Mouse (Mus musculus) granulocyte monocyte progenitor cell, adult 5-6 weeks (primary cell): ENCODE measurements around the gene Cd164. TPM values are rescaled to one million over a fixed set of nuclear protein-coding genes. Genes with fewer than 3 reads are reported as not detected.
A peak's percentile ranks its signal among the peaks of the same experiment; 100 is the strongest.

Source experiments
- ATAC-seq: replicated peaks from 2 replicates; pipeline ENCODE4 v1.8.0; 2016; ENCODE audit warnings: mild to moderate bottlenecking, moderate TSS enrichment, inconsistent platforms; ENCODE audit not compliant: poor library complexity, severe bottlenecking
- total RNA-seq, 2 experiments: library from RNA; stranded (forward) in 1 of 2; stranded (reverse) in 1 of 2; fragments of 200-712, 200-1000 nt in 1 of 2; fragments of >200 nt in 1 of 2; fragmentation: Nextera tagmentation in 1 of 2; gene quantifications; 2 replicates each; pipeline ENCODE4 v1.2.3; 2014 to 2017

Cd164 gene
- total RNA-seq, 2 experiments from 2014 or later = 140 to 206 TPM

- ATAC-seq = no peak
These were observed 28.7 kb upstream of the Cd164 start for GRCm38 (mm10) chr10:41490518-41490873.

- no peak for ATAC-seq
These were observed 28.1 kb upstream of the Cd164 start for GRCm38 (mm10) chr10:41491111-41491510.

GRCm38 (mm10) chr10:41500941-41501340 lies 18.3 kb upstream of the Cd164 start:
- ATAC-seq = no peak

DNA sequence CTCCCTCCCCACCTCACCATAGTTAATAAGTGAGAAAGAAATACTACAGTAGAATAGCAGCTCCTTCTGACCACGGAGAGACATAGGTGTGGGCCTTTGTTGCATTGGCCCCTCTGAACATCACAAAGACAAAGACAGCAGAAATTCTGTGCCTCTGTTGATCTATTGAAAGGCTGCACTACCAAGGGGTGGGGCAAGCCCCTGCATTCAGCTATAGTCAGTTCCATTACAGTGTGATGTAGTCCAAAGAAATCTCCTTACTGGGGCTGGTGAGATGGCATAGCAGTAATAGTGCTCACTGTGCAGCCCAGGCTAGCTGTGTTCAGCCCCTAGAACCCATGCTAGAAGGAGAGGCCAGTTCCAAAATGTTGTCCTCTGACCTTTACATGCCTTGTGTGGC lies 14.2 kb upstream of the Cd164 start:
- ATAC-seq = no peak

GRCm38 (mm10) chr10:41505446-41505845 lies 13.8 kb upstream of the Cd164 start:
- peak; percentile 69; the same call in 1 of the 2 replicates for ATAC-seq

- ATAC-seq = peak; percentile 66
These were observed 10.1 kb upstream of the Cd164 start for GRCm38 (mm10) chr10:41509160-41509559.

DNA sequence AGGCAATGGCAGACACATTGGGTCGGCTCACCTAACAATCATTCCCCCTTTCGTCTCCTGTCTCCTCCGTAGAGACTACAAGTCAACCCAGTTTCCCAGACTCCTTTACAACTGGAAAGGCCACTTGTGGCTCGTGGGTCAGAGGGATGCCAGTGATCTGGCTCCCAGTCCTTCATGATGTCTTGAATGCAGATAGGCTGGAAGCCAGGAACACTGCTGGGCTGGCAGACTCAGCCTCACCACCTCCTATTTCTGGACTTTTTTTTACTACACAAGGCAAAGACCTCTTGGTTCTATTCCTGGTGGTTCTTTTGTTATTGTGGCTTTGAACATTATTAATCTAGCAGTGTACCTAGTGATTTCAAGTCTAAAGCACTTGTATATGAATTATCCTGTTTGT lies 4.9 kb upstream of the Cd164 start:
- no peak for ATAC-seq

- ATAC-seq = no peak
These were observed 4.3 kb upstream of the Cd164 start for GRCm38 (mm10) chr10:41514921-41515320.

DNA sequence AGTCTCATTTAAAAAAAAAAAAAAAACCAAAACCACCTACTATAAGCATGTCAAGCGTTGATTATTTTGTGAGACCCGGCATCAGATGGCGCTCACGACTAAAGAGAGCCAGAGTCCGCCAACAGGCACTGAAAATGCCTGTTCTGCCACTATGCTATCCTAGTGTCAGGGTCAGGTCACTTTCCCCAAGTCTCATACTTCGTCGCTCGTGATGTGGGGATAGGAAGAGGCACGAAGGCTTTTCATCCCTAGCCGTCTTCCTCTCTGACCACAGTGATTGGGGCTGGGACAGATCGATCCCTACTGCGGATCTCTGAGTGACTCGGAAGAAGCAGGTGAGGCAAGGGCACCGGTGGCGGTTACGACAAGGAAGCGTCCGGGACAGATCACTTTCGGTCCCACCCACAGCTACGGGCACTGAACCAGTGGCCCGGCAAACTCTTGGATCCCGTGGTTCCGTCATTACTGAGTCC lies 670 bp upstream of the Cd164 start:
- ATAC-seq = peak; percentile 38

DNA sequence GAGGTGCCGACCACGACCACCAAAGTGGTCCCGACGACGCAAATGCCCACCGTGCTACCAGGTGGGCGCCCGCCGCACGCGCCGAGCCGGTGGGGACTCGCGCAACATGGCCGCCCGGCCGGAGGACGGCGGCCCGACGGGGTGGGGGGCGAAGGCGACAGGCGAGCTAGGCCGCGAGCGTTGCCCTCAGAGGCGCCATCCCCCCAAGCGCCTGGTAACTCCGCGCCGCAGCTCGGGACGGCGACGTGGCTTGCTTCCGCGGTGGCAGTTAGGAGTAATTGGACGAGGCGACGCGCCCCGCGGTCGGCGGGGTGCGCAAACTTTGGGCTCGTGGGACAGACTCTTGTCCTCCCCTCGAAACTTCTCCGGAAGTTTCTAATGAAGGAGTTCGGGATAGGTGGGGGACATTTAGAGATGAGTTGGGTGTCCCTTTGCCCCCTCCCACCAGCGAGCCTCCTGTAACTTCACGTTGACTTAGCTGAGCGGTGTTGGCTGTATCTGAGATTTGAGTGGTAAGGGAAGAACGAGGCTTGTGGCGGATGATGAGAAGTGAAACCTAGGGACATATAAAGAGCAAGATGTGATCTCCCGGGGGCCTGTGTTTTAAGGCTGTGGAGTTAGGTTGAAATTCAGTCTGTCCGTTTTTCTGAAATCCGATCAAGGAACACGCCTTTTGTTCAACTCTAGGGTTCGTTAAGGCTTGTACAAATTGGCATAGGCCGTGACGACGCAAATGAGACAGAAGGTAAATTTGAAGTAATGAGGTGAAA lies 611 bp downstream of the Cd164 start:
- ATAC-seq = peak; percentile 13

DNA sequence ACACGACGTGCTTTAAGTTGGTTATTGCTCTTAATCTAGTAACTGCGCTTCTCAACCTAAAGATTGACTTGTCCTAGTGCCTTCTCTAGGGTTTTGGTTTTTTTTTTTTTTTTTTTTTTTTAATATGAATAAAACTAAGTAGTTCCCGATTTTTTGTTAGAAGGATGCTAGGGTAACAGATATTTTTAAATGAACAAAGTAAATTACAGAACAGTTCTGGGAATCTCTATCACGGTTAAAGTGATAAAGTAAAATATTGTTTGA lies 1.1 kb downstream of the Cd164 start:
- ATAC-seq = no peak

GRCm38 (mm10) chr10:41523386-41523785 lies 4.2 kb downstream of the Cd164 start:
- peak; percentile 14; the same call in 1 of the 2 replicates for ATAC-seq

- no peak for ATAC-seq
These were observed 6.5 kb downstream of the Cd164 start for GRCm38 (mm10) chr10:41525696-41526095.

- peak; percentile 89 for ATAC-seq
These were observed 10.8 kb downstream of the Cd164 start for GRCm38 (mm10) chr10:41529972-41530371.

GRCm38 (mm10) chr10:41535991-41536390 lies 16.8 kb downstream of the Cd164 start:
- no peak for ATAC-seq

DNA sequence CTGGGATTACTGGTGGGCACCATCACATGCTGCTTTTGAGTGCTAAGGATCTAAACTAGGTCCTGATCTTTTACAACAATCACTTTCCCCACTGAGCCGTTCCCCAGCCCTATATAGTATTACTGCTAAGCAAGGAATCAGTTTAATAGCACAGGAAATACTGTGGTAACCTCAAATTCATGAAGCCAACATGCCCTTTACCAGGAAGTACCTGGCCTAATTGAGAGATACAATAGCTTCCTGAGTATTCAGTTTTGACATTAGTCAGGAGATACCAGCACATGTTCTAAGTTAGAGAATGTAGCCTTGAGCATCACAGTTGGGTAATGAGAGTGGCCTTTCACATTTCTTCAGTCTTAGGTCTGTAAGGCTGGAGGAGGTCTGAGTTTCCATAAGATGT lies 17.5 kb downstream of the Cd164 start:
- ATAC-seq = no peak

- no peak for ATAC-seq
These were observed 18.2 kb downstream of the Cd164 start for GRCm38 (mm10) chr10:41537226-41537982.

GRCm38 (mm10) chr10:41537983-41538330 lies 18.7 kb downstream of the Cd164 start:
- no peak for ATAC-seq

DNA sequence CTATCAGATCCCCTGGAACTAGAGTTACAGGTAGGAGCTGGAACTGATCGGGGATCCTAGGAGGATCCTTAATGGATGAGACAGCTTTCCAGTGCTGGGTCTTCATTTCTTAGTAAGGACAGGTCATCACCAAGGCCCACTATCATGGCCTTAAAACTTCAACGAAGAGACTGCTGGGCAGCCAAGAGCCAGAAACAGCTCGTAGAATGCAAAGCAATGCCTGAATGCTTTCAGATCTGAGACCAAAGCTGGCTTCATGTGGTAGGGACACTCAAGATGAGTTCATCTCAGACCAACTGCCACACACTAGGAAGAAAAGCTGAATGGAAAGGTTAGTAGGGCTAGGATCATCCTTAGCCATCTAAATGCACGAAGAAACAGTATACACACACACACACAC lies 19.8 kb downstream of the Cd164 start:
- ATAC-seq = no peak

DNA sequence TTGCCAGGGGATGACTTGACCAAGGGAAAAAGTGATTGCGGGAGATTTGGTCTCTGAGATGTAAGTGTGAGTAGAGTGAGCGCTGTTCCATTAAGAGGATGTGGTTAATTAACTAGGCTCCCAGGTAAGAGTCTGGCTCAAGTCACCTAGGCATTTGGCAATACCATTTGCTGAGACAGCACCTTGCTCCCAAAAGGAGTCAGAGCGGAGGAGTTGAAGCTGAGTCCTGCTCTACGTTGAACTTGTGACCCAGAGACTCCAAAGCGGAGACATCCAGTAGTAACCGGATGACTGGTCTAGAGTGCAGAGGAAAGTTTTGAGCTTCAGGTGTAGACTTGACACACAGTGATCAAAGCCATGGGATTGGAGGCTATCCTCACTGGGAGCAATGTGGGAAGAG lies 22.8 kb downstream of the Cd164 start:
- ATAC-seq = no peak

- ATAC-seq = peak; percentile 55
These were observed 24.2 kb downstream of the Cd164 start for GRCm38 (mm10) chr10:41543439-41543838.

- no peak for ATAC-seq
These were observed 24.6 kb downstream of the Cd164 start for GRCm38 (mm10) chr10:41543844-41544243.
